ENCODE assay signal across 8 mouse cellular contexts in genomic region chr4:147905090-147905659, GRCm38 (mm10). TPM values are rescaled to one million over a fixed set of nuclear protein-coding genes. Genes with fewer than 3 reads are reported as not detected.
DNase-seq lines count a peak whose midpoint lies in the region; ATAC-seq and TF ChIP-seq lines count a peak whose summit lies in the region.

No protein-coding gene starts in this region.

- ATAC-seq in intestine, embryonic 16.5 days: 0 out of 2 replicates have a peak, but pooled peaks have one; percentile 0
- peak; percentile 23 for ATAC-seq in neural tube, embryonic 12.5 days (ENCODE audit: low FRiP score, low read depth)

- no peaks in the 10 kb centered on the region for H3K27me3 ChIP-seq in spleen, adult 2 months (ENCODE audit: control insufficient read depth, insufficient read depth, low read length)
- H3K27me3 ChIP-seq in intestine, embryonic 16.5 days (replicated peaks; ENCODE audit: control insufficient read depth, insufficient read depth, low read length): no peaks in the 10 kb centered on the region
- H3K27me3 ChIP-seq in neural tube, embryonic 12.5 days (replicated peaks): no peaks in the 10 kb centered on the region

- peak overlapping the region; percentile 65 for H3K4me2 ChIP-seq in intestine, embryonic 16.5 days (ENCODE audit: low read depth, low read length)
- H3K4me2 ChIP-seq in neural tube, embryonic 12.5 days (replicated peaks): peak overlapping the region; percentile 72

- no peak overlapping the region for H3K27ac ChIP-seq in spleen, adult 2 months (ENCODE audit: insufficient read depth, low read length)
- H3K27ac ChIP-seq in intestine, embryonic 16.5 days (ENCODE audit: low read length): no peak overlapping the region
- no peak overlapping the region for H3K27ac ChIP-seq in neural tube, embryonic 12.5 days

- no peak for TF ChIP-seq POLR2A in spleen, adult 2 months (IDR thresholded peaks at IDR 0.05; ENCODE audit: low read depth, low read length)

- no peak for TF ChIP-seq CTCF in spleen, adult 2 months (IDR thresholded peaks at IDR 0.05; ENCODE audit: extremely low read depth, insufficient read depth, insufficient read length, insufficient replicate concordance)

- under 1% methylated on average over 8 of the region's 8 CpGs for whole genome bisulfite sequencing in spleen, adult 2 months
- WGBS in intestine, embryonic 16.5 days: 3% methylated on average over 8 of the region's 8 CpGs
- WGBS in neural tube, embryonic 12.5 days: 3% methylated on average over 8 of the region's 8 CpGs

- H3K4me3 ChIP-seq in spleen, adult 2 months (ENCODE audit: extremely low read depth, insufficient read depth, insufficient read length): peak overlapping the region; percentile 83
- peak overlapping the region; percentile 94 for H3K4me3 ChIP-seq in intestine, embryonic 16.5 days (ENCODE audit: low read length)
- H3K4me3 ChIP-seq in neural tube, embryonic 12.5 days: peak overlapping the region; percentile 89

- peak; percentile 12 for DNase-seq in embryo, embryonic 10.5 days (ENCODE audit: low spot score)
- DNase-seq in embryo, embryonic 9.5 days (ENCODE audit: extremely low spot score): no peak
- no peak for DNase-seq in spleen, adult 2 months (ENCODE audit: low read depth in 1 of 2, low spot score in 2 of 2)
- no peak for DNase-seq in spleen, postnatal 36 days (ENCODE audit: low spot score in 2 of 2)
- DNase-seq in left cerebral cortex, adult 8-10 months (ENCODE audit: low spot score in 2 of 2): no peak
- DNase-seq in left cerebral cortex, adult 11 months (ENCODE audit: low spot score): no peak

- peaks cover 5% of the 10 kb centered on the region; the same call in 1 of the 2 replicates for H3K4me1 ChIP-seq in spleen, adult 2 months (ENCODE audit: control insufficient read depth, insufficient read depth, insufficient read length)
- H3K4me1 ChIP-seq in intestine, embryonic 16.5 days (ENCODE audit: control insufficient read depth, insufficient read depth, low read length): peaks cover 16% of the 10 kb centered on the region
- H3K4me1 ChIP-seq in neural tube, embryonic 12.5 days: peaks cover 7% of the 10 kb centered on the region

- no peaks in the 10 kb centered on the region; the same call in 1 of the 2 replicates for H3K36me3 ChIP-seq in spleen, adult 2 months (ENCODE audit: control insufficient read depth, insufficient read depth, low read length)
- H3K36me3 ChIP-seq in intestine, embryonic 16.5 days (ENCODE audit: control insufficient read depth, insufficient read depth, low read length): 0 out of 2 replicates have a peak, but pooled peaks cover 2% of the 10 kb centered on the region
- H3K36me3 ChIP-seq in neural tube, embryonic 12.5 days: peaks cover 24% of the 10 kb centered on the region; the same call in 1 of the 2 replicates

- H3K9me3 ChIP-seq in intestine, embryonic 16.5 days (ENCODE audit: control insufficient read depth, low read length): no peaks in the 10 kb centered on the region
- no peaks in the 10 kb centered on the region for H3K9me3 ChIP-seq in neural tube, embryonic 12.5 days

- H3K9ac ChIP-seq in intestine, embryonic 16.5 days (ENCODE audit: low read depth, low read length): peak overlapping the region; percentile 96
- H3K9ac ChIP-seq in neural tube, embryonic 12.5 days: no peak overlapping the region

RNA-seq across cellular contexts. Expression of gene Mfn2, which starts 0.7 kb away (rescaled TPM):
- 18.4 and 18.8 TPM in 2 replicates for polyA plus RNA-seq in spleen, adult 2 months (2012; rRNA removed)
- polyA plus RNA-seq in intestine, embryonic 16.5 days (2015; fragmentation: Nextera tagmentation; extraction: Ambion mirVana): 50.8 and 59.7 TPM in 2 replicates
- polyA plus RNA-seq in neural tube, embryonic 12.5 days (2016; fragmentation: Nextera tagmentation; extraction: Ambion mirVana): 65.1 and 67.1 TPM in 2 replicates
- total RNA-seq in left cerebral cortex, adult 8-10 months (2022): 100 to 1,000 TPM; 181 to 227 (median 209) TPM

RNA-seq across cellular contexts. Expression of gene Plod1, which starts 31.4 kb away (rescaled TPM):
- 16.2 and 16.7 TPM in 2 replicates for polyA plus RNA-seq in spleen, adult 2 months (2012; rRNA removed)
- 39.0 and 42.7 TPM in 2 replicates for polyA plus RNA-seq in intestine, embryonic 16.5 days (2015; fragmentation: Nextera tagmentation; extraction: Ambion mirVana)
- polyA plus RNA-seq in neural tube, embryonic 12.5 days (2016; fragmentation: Nextera tagmentation; extraction: Ambion mirVana): 33.9 and 35.4 TPM in 2 replicates
- 10 to 100 TPM; 12.1 to 16.3 (median 14.1) TPM for total RNA-seq in left cerebral cortex, adult 8-10 months (2022)

RNA-seq across cellular contexts. Expression of gene 2510039O18Rik, which starts 35.5 kb away (rescaled TPM):
- polyA plus RNA-seq in spleen, adult 2 months (2012; rRNA removed): 80.5 and 111 TPM in 2 replicates
- 4.5 and 11.3 TPM in 2 replicates for polyA plus RNA-seq in intestine, embryonic 16.5 days (2015; fragmentation: Nextera tagmentation; extraction: Ambion mirVana)
- polyA plus RNA-seq in neural tube, embryonic 12.5 days (2016; fragmentation: Nextera tagmentation; extraction: Ambion mirVana): 24.4 and 27.2 TPM in 2 replicates
- 10 to 100 TPM; 26.2 to 28.7 (median 27.5) TPM for total RNA-seq in left cerebral cortex, adult 8-10 months (2022)

RNA-seq across cellular contexts. Expression of gene Fv1, which starts 36.4 kb away (rescaled TPM):
- 0.64 and 1.1 TPM in 2 replicates for polyA plus RNA-seq in spleen, adult 2 months (2012; rRNA removed)
- 7.4 and 7.6 TPM in 2 replicates for polyA plus RNA-seq in intestine, embryonic 16.5 days (2015; fragmentation: Nextera tagmentation; extraction: Ambion mirVana)
- polyA plus RNA-seq in neural tube, embryonic 12.5 days (2016; fragmentation: Nextera tagmentation; extraction: Ambion mirVana): 15.3 and 15.7 TPM in 2 replicates
- 10 to 100 TPM in 2 of 4 experiments, 1 to 10 TPM in 2; 7.6 to 10.8 (median 9.9) TPM for total RNA-seq in left cerebral cortex, adult 8-10 months (2022)

RNA-seq across cellular contexts. Expression of gene Miip, which starts 36.6 kb away (rescaled TPM):
- polyA plus RNA-seq in spleen, adult 2 months (2012; rRNA removed): 72.2 and 146 TPM in 2 replicates
- polyA plus RNA-seq in intestine, embryonic 16.5 days (2015; fragmentation: Nextera tagmentation; extraction: Ambion mirVana): 33.5 and 38.1 TPM in 2 replicates
- polyA plus RNA-seq in neural tube, embryonic 12.5 days (2016; fragmentation: Nextera tagmentation; extraction: Ambion mirVana): 52.2 and 53.4 TPM in 2 replicates
- 10 to 100 TPM; 12.8 to 22.9 (median 16.6) TPM for total RNA-seq in left cerebral cortex, adult 8-10 months (2022)
